Mouse (Mus musculus): ENCODE measurements around the gene H2afj. TPM values are rescaled to one million over a fixed set of nuclear protein-coding genes. Genes with fewer than 3 reads are reported as not detected.

H2afj gene
- polyA plus RNA-seq, 1 experiment from 2014 or later, result 120 TPM

- H3K27ac ChIP-seq, result peak overlapping the region; percentile 85; the same call in 1 of the 2 replicates
Measured at GRCm38 (mm10) chr6:136809077-136809476, 1.0 kb downstream of the H2afj start.

DNA sequence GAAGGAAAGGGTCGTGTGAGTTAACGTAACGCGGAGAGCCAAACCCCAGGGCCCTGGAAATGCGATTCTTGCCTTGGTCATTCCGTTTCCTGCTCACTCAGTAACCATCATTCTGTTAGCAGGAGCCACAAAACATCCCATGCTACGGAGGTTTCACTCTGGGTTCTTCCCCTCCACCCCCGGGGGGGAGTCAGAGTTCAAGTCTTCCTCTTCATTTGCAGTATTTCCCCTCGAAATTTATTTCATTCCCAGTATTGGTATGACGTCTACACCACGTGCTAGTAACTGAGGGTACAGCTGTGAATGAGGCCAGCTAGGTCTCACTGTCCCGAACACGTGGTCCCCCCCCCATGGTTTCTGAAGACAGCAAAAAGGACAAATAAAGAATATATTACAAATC is 1.6 kb downstream of the H2afj start:
- Histone ChIP-seq H3K36me3 (peaks cover 47% of the 10 kb centered on the region), H3K27me3 (ENCODE audit: insufficient read depth, poor library complexity, severe bottlenecking) (no peaks in the 10 kb centered on the region), H3K27ac (no peak overlapping the region), H3K9me3 (no peaks in the 10 kb centered on the region), H3K4me3 (peak overlapping the region; percentile 85; the same call in 1 of the 2 replicates), H3K4me1 (replicated peaks) (peaks cover 24% of the 10 kb centered on the region)
- WGBS, result 77% methylated on average over 13 of the region's 13 CpGs
- no peak for DNase-seq (ENCODE audit: low spot score)

More at GRCm38 (mm10) chr6:136809077-136809476, 1.0 kb downstream of the H2afj start:
- H3K36me3 ChIP-seq, result peaks cover 41% of the 10 kb centered on the region
- H3K4me1 ChIP-seq (replicated peaks), result peaks cover 26% of the 10 kb centered on the region
- H3K4me3 ChIP-seq, result peak overlapping the region; percentile 85
- no peaks in the 10 kb centered on the region for H3K9me3 ChIP-seq
- WGBS, result 41% methylated on average over 14 of the region's 14 CpGs
- DNase-seq (ENCODE audit: low spot score), result no peak
- no peaks in the 10 kb centered on the region for H3K27me3 ChIP-seq (ENCODE audit: insufficient read depth, poor library complexity, severe bottlenecking)

DNA sequence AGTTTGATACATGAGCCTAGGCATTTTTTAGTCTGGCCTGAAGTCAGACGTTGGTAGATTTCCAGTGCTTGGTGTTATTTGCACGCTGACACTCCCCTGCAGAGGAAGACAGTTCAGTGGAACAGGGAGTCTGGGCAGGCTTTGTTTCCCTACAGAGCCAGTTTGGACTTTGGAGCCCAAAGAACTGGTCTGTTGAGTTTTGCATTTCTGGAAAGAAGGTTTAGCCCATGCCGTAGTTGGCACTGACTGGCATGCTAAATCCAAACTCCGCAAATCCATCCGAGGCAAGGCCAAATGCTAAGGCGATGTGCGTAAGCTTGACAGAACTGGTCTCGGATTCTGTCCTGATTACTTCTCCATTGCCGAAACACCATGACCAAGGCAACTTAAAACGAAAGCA is 3.2 kb downstream of the H2afj start:
- Histone ChIP-seq H3K4me3 (no peak overlapping the region), H3K27me3 (ENCODE audit: insufficient read depth, poor library complexity, severe bottlenecking) (no peaks in the 10 kb centered on the region), H3K27ac (no peak overlapping the region), H3K9me3 (no peaks in the 10 kb centered on the region), H3K36me3 (peaks cover 60% of the 10 kb centered on the region), H3K4me1 (replicated peaks) (peaks cover 20% of the 10 kb centered on the region)
- WGBS, result 92% methylated on average over 10 of the region's 10 CpGs
- DNase-seq (ENCODE audit: low spot score), result no peak

DNA sequence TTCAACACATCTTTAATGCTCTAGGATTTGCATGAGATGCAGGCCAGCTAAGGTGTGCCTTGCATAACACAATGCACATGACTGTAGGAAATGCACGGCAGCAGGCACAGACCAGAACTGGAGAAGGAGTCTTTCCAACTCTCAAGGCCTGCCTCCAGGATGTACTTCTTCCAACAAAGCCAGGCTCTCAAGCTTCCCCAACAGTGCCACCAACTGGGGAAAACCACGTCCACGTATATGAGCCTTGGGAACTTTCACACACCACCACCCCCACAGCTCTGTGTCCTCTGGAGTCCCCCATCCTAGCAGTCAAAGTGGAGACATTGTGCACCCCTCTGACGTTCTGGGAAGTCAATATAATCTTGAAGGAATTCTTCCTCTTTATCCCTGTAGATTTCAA is 5.1 kb downstream of the H2afj start:
- 61% methylated on average over 4 of the region's 4 CpGs for WGBS
- Histone ChIP-seq H3K9me3 (no peaks in the 10 kb centered on the region), H3K36me3 (peaks cover 79% of the 10 kb centered on the region), H3K4me3 (no peak overlapping the region), H3K27ac (no peak overlapping the region), H3K4me1 (replicated peaks) (peaks cover 13% of the 10 kb centered on the region), H3K27me3 (ENCODE audit: insufficient read depth, poor library complexity, severe bottlenecking) (no peaks in the 10 kb centered on the region)
- no peak for DNase-seq (ENCODE audit: low spot score)

GRCm38 (mm10) chr6:136815381-136815780 is 7.3 kb downstream of the H2afj start:
- Histone ChIP-seq H3K4me1 (replicated peaks) (no peaks in the 10 kb centered on the region), H3K9me3 (no peaks in the 10 kb centered on the region), H3K27ac (no peak overlapping the region), H3K27me3 (ENCODE audit: insufficient read depth, poor library complexity, severe bottlenecking) (no peaks in the 10 kb centered on the region), H3K36me3 (peaks cover 92% of the 10 kb centered on the region), H3K4me3 (no peak overlapping the region)
- WGBS, result 93% methylated on average over 7 of the region's 7 CpGs
- DNase-seq (ENCODE audit: low spot score), result no peak

DNA sequence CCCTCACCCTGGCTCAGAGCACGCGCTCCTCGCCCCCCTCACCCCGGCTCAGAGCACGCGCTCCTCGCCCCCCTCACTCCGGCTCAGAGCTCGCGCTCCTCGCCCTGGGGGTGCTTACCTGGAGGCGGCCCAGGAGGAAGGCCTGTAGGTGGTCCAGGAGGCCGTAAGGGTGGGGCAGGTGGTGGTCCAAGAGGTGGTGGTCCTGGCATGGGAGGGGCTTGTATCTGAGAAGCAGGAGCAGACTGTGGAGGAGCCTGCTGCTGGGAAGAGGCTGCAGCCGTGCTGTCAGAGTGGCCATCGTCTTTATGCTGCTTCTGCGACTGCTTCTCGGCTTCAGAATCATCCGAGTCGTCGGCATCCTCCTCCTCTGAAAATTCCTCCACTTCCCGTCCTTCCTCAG is 8.8 kb downstream of the H2afj start:
- no peaks in the 10 kb centered on the region for H3K27me3 ChIP-seq (ENCODE audit: insufficient read depth, poor library complexity, severe bottlenecking)
- no peaks in the 10 kb centered on the region for H3K4me1 ChIP-seq (replicated peaks)
- no peak overlapping the region for H3K4me3 ChIP-seq
- 95% methylated on average over 21 of the region's 21 CpGs for WGBS
- no peak overlapping the region for H3K27ac ChIP-seq
- H3K36me3 ChIP-seq, result peaks cover 96% of the 10 kb centered on the region
- no peak for DNase-seq (ENCODE audit: low spot score)
- H3K9me3 ChIP-seq, result no peaks in the 10 kb centered on the region

DNA sequence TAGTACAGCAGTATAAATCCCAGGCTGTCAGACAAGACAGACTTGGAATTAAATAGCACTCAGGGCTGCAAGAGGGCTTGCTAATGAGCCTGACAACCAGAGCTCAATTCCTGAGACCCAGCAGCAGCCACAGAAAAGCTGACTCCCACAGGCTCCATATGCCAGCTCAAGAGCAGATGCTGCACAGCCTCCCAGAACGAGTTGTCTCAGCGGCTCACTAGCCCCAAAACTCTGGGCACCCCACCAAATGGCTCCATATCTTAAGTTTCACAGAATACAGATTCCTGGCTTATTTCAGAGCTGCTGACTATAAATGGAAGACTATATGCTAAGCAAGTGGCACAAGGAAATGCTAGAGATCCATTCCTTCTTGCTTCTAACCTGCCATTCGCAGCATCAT is 9.5 kb downstream of the H2afj start:
- WGBS, result 94% methylated on average over 3 of the region's 3 CpGs
- no peak overlapping the region for H3K4me3 ChIP-seq
- H3K36me3 ChIP-seq, result peaks cover 96% of the 10 kb centered on the region
- no peaks in the 10 kb centered on the region for H3K9me3 ChIP-seq
- no peak for DNase-seq (ENCODE audit: low spot score)
- no peaks in the 10 kb centered on the region for H3K4me1 ChIP-seq (replicated peaks)
- no peak overlapping the region for H3K27ac ChIP-seq
- H3K27me3 ChIP-seq (ENCODE audit: insufficient read depth, poor library complexity, severe bottlenecking), result no peaks in the 10 kb centered on the region

GRCm38 (mm10) chr6:136820381-136820780 is 12.3 kb downstream of the H2afj start:
- H3K4me3 ChIP-seq, result no peak overlapping the region
- peaks cover 95% of the 10 kb centered on the region for H3K36me3 ChIP-seq
- 96% methylated on average over 21 of the region's 21 CpGs for WGBS
- no peak overlapping the region for H3K27ac ChIP-seq
- H3K9me3 ChIP-seq, result no peaks in the 10 kb centered on the region
- no peaks in the 10 kb centered on the region for H3K4me1 ChIP-seq (replicated peaks)
- no peaks in the 10 kb centered on the region for H3K27me3 ChIP-seq (ENCODE audit: insufficient read depth, poor library complexity, severe bottlenecking)
- no peak for DNase-seq (ENCODE audit: low spot score)

- Histone ChIP-seq H3K27me3 (ENCODE audit: insufficient read depth, poor library complexity, severe bottlenecking) (no peaks in the 10 kb centered on the region), H3K36me3 (peaks cover 94% of the 10 kb centered on the region), H3K27ac (no peak overlapping the region), H3K4me3 (no peak overlapping the region), H3K9me3 (no peaks in the 10 kb centered on the region), H3K4me1 (replicated peaks) (no peaks in the 10 kb centered on the region)
- no peak for DNase-seq (ENCODE audit: low spot score)
- 95% methylated on average over 18 of the region's 18 CpGs for WGBS
Measured at GRCm38 (mm10) chr6:136821086-136821485, 13.0 kb downstream of the H2afj start.

DNA sequence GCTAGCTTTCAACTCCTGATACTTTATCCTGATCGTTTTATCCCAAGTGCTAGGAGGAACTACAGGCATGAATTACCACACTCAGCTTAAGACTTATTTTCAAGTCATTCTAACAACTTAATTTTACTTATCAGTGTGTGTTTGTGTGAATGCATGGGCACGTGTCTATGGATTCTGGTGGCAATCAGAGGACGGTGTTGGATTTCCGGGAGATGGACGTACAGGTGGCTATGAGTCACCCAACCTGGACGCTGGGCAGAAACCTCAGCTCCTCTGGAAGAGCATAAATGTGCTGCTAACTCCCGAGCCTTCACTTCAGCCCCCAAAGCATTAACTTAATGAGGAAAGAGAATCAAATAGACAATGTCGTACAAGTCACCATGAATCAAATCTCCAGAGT is 16.9 kb downstream of the H2afj start:
- H3K4me1 ChIP-seq (replicated peaks), result peaks cover 14% of the 10 kb centered on the region
- no peaks in the 10 kb centered on the region for H3K9me3 ChIP-seq
- WGBS, result 95% methylated on average over 8 of the region's 8 CpGs
- H3K27me3 ChIP-seq (ENCODE audit: insufficient read depth, poor library complexity, severe bottlenecking), result no peaks in the 10 kb centered on the region
- H3K4me3 ChIP-seq, result no peak overlapping the region
- DNase-seq (ENCODE audit: low spot score), result no peak
- peaks cover 56% of the 10 kb centered on the region for H3K36me3 ChIP-seq
- H3K27ac ChIP-seq, result no peak overlapping the region

GRCm38 (mm10) chr6:136827116-136827515 is 19.1 kb downstream of the H2afj start:
- H3K36me3 ChIP-seq, result peaks cover 35% of the 10 kb centered on the region
- whole genome bisulfite sequencing, result 20% methylated on average over 7 of the region's 7 CpGs
- H3K27me3 ChIP-seq (ENCODE audit: insufficient read depth, poor library complexity, severe bottlenecking), result no peaks in the 10 kb centered on the region
- H3K9me3 ChIP-seq, result no peaks in the 10 kb centered on the region
- H3K27ac ChIP-seq, result peak overlapping the region; percentile 98
- no peak for DNase-seq (ENCODE audit: low spot score)
- peaks cover 14% of the 10 kb centered on the region for H3K4me1 ChIP-seq (replicated peaks)
- H3K4me3 ChIP-seq, result peak overlapping the region; percentile 99

DNA sequence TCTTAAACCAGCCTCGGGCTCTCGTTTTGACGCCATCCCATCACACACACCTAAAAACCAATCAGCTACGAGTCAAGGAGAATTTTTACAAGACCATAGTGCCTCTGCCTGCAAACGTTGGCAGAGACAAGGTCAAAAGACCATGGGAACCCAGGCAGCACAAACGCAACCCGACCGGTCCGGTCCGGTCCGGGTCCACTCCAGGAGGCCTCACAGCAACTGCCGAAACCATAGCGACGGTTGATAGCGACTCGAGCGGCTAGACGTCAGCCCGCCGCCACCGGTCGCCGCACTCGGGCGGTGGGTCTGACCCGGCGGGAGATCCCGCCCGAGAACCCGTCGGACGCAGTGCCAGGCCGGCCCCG is 19.5 kb downstream of the H2afj start, which contains the start of gene BC049715:
Gene BC049715 (plus strand): TSS at position 111 of the 365 bp plus-strand sequence.
- Histone ChIP-seq H3K9me3 (no peaks in the 10 kb centered on the region), H3K36me3 (peaks cover 31% of the 10 kb centered on the region), H3K4me3 (peak within 1 kb of the TSS; percentile 99), H3K27me3 (ENCODE audit: insufficient read depth, poor library complexity, severe bottlenecking) (no peaks in the 10 kb centered on the region), H3K4me1 (replicated peaks) (peaks cover 14% of the 10 kb centered on the region), H3K27ac (peak within 1 kb of the TSS; percentile 98)
- no peak for DNase-seq (ENCODE audit: low spot score)
- under 1% methylated on average over 34 of the region's 34 CpGs for WGBS

DNA sequence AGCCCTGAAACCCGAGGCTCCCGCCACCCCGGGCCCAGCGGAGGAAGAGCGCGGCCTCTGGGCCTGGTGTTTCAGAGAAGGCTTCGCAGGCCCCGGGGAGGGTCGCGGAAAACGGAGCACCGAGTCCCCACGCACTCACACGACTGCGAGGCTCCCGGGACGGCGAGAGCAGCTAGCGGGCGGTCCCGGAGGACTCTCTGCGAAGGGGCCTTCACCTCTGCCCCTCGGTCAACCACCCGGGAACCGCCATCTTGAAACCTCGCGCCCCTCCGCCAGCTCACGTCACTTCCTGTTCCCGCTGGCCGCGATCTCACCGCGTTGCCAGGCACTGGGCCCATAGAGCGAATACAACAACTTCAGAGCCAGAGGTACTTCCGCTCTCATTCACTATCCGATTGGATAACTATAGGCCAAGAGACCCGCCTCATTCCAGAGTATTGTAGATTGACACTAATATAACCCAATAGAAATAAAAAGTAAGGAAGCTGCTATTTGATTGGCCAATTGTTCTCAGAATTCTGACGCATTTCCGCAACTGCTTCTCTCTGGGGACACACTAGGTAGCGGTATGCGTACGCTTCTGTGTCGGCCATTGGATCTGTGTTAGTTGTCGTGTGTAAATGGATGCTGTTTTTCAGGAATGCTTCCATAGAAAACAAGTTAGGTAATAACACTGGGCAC is 20.0 kb downstream of the H2afj start, which contains the start of gene Wbp11:
Gene Wbp11 (minus strand): TSS at position 353 of the 681 bp plus-strand sequence.
- Histone ChIP-seq H3K9me3 (no peaks in the 10 kb centered on the region), H3K27me3 (ENCODE audit: insufficient read depth, poor library complexity, severe bottlenecking) (no peaks in the 10 kb centered on the region), H3K4me1 (replicated peaks) (peaks cover 14% of the 10 kb centered on the region), H3K4me3 (peak within 1 kb of the TSS; percentile 99), H3K36me3 (peaks cover 26% of the 10 kb centered on the region), H3K27ac (peak within 1 kb of the TSS; percentile 98)
- under 1% methylated on average over 45 of the region's 45 CpGs for WGBS
- DNase-seq (ENCODE audit: low spot score), result peak; percentile 96

Data from hindbrain, embryonic 10.5 days (tissue).